Mouse (Mus musculus) limb, embryonic 11.5 days (tissue): ENCODE data around the gene Mapk14. TPM values are rescaled to one million over a fixed set of nuclear protein-coding genes. Genes with fewer than 3 reads are reported as not detected.

Experiments used
- ATAC-seq: fragments of 200-750 bp; cut with Nextera tagmentation; 2 replicates; pipeline ENCODE4 v1.8.0; 2017; ENCODE audit warnings: low read depth; ENCODE audit not compliant: insufficient number of reproducible peaks, low FRiP score, low TSS enrichment
- DNase-seq: peaks from one replicate; pipeline ENCODE4 v3.0.0-alpha.2; 2015; ENCODE audit warnings: low spot score
- H3K27ac ChIP-seq: fragments of 300-500 bp; sonication (generic); replicated peaks from 2 replicates; pipeline ENCODE4 v1.5.1; 2014; ENCODE audit warnings: low read depth, mild to moderate bottlenecking, low read length
- H3K27me3 ChIP-seq: fragments of 300-500 bp; sonication (generic); 2 replicates; pipeline ENCODE4 v1.6.1; 2014; ENCODE audit warnings: mild to moderate bottlenecking, low read length, mixed read lengths; ENCODE audit not compliant: control insufficient read depth, insufficient read depth
- H3K36me3 ChIP-seq: fragments of 300-500 bp; sonication (generic); 2 replicates; pipeline ENCODE4 v1.6.1; 2014; ENCODE audit warnings: mild to moderate bottlenecking, low read length, moderate library complexity, mixed read lengths; ENCODE audit not compliant: control insufficient read depth, insufficient read depth
- H3K4me1 ChIP-seq: fragments of 300-500 bp; sonication (generic); 2 replicates; pipeline ENCODE4 v1.6.1; 2014; ENCODE audit warnings: low read length, mixed read lengths; ENCODE audit not compliant: control insufficient read depth, insufficient read depth
- H3K4me2 ChIP-seq: fragments of 300-500 bp; sonication (generic); 2 replicates; pipeline ENCODE4 v1.6.1; 2014; ENCODE audit warnings: low read depth, mild to moderate bottlenecking, moderate library complexity; ENCODE audit not compliant: severe bottlenecking
- H3K4me3 ChIP-seq: fragments of 300-500 bp; sonication (generic); 2 replicates; pipeline ENCODE4 v1.5.1; 2014; ENCODE audit warnings: low read depth, low read length
- H3K9ac ChIP-seq: fragments of 300-500 bp; sonication (generic); 2 replicates; pipeline ENCODE4 v1.6.1; 2014; ENCODE audit warnings: mild to moderate bottlenecking, low read length
- H3K9me3 ChIP-seq: fragments of 300-500 bp; sonication (generic); 2 replicates; pipeline ENCODE4 v1.6.1; 2016; ENCODE audit warnings: low read length; ENCODE audit not compliant: control insufficient read depth
- WGBS: fragments of 180-500 bp; shearing (Covaris S2); extraction: QIAGEN DNeasy Blood & Tissue Kit; methylation state at CpG from one replicate; pipeline ENCODE4 v1.1.7; 2014; 5-methylcytosine and 5-hydroxymethylcytosine counted together
- polyA plus RNA-seq: library from polyadenylated mRNA; unstranded; fragments of >200 nt; fragmentation: Nextera tagmentation; extraction: Ambion mirVana; gene quantifications from 2 replicates; pipeline ENCODE4 v1.2.1, GENCODE M21; 2014

Mapk14 gene
- polyA plus RNA-seq, 1 experiment from 2014 or later: 51.5 TPM

GRCm38 (mm10) chr17:28785036-28785435, 93.9 kb downstream of the Mapk14 start:
- H3K27me3 ChIP-seq: no peaks in the 10 kb centered on the region
- no peak for DNase-seq
- 92% methylated on average over 3 of the region's 3 CpGs for WGBS

GRCm38 (mm10) chr17:28787507-28787906, 96.4 kb downstream of the Mapk14 start:
- ATAC-seq: no peak
- H3K36me3 ChIP-seq: no peaks in the 10 kb centered on the region
- no peaks in the 10 kb centered on the region for H3K27me3 ChIP-seq
- no peak overlapping the region for H3K4me2 ChIP-seq
- no peaks in the 10 kb centered on the region for H3K4me1 ChIP-seq
- DNase-seq: no peak
- 96% methylated on average over 12 of the region's 12 CpGs for WGBS
- no peaks in the 10 kb centered on the region for H3K9me3 ChIP-seq
- no peak overlapping the region for H3K27ac ChIP-seq
- H3K4me3 ChIP-seq: no peak overlapping the region
- H3K9ac ChIP-seq: no peak overlapping the region

More at GRCm38 (mm10) chr17:28785036-28785435, 93.9 kb downstream of the Mapk14 start:
- no peak overlapping the region for H3K4me3 ChIP-seq
- H3K9me3 ChIP-seq: no peaks in the 10 kb centered on the region
- H3K4me2 ChIP-seq: no peak overlapping the region
- no peak for ATAC-seq
- H3K4me1 ChIP-seq: no peaks in the 10 kb centered on the region
- no peak overlapping the region for H3K27ac ChIP-seq
- H3K9ac ChIP-seq: no peak overlapping the region
- H3K36me3 ChIP-seq: no peaks in the 10 kb centered on the region

GRCm38 (mm10) chr17:28797031-28797430, 105.9 kb downstream of the Mapk14 start:
- Histone ChIP-seq H3K27me3 (no peaks in the 10 kb centered on the region), H3K36me3 (no peaks in the 10 kb centered on the region), H3K9ac (no peak overlapping the region), H3K9me3 (no peaks in the 10 kb centered on the region), H3K4me3 (no peak overlapping the region), H3K4me1 (peaks cover 2% of the 10 kb centered on the region; the same call in 1 of the 2 replicates), H3K27ac (no peak overlapping the region), H3K4me2 (no peak overlapping the region)
- 93% methylated on average over 4 of the region's 4 CpGs for WGBS
- DNase-seq: no peak
- no peak for ATAC-seq

Other genes starting within 250 kb of the Mapk14 start
- 11.6 and 12.2 TPM in 2 replicates for gene Fkbp5, start 173.8 kb upstream of the Mapk14 start, polyA plus RNA-seq
- not detected in 2 replicates for gene Armc12, start 160.5 kb upstream of the Mapk14 start, polyA plus RNA-seq
- not detected in 2 replicates for gene Clpsl2, start 141.9 kb upstream of the Mapk14 start, polyA plus RNA-seq
- gene Clps, start 130.6 kb upstream of the Mapk14 start, polyA plus RNA-seq: not detected in 2 replicates
- gene Lhfpl5, start 115.7 kb upstream of the Mapk14 start, polyA plus RNA-seq: 0.26 and 0.36 TPM in 2 replicates
- 124 and 125 TPM in 2 replicates for gene Srpk1, start 68.6 kb upstream of the Mapk14 start, polyA plus RNA-seq
- 0.43 and 0.61 TPM in 2 replicates for gene Slc26a8, start 1.1 kb upstream of the Mapk14 start, polyA plus RNA-seq
- gene AC170998.1, start 34.8 kb downstream of the Mapk14 start, polyA plus RNA-seq: 2.1 and 2.8 TPM in 2 replicates
- gene Mapk13, start 78.0 kb downstream of the Mapk14 start, polyA plus RNA-seq: 4.9 and 5.0 TPM in 2 replicates
- 9.6 and 12.4 TPM in 2 replicates for gene Brpf3, start 109.8 kb downstream of the Mapk14 start, polyA plus RNA-seq
- gene Pnpla1, start 167.1 kb downstream of the Mapk14 start, polyA plus RNA-seq: not detected in 2 replicates
- gene 4930539E08Rik, start 224.0 kb downstream of the Mapk14 start, polyA plus RNA-seq: 0.07 and 0.29 TPM in 2 replicates